Mouse (Mus musculus): ENCODE data around the gene Stk31.

- no peak for TF ChIP-seq POLR2A (IDR thresholded peaks at IDR 0.05; ENCODE audit: low read depth, low read length)
- no peak for TF ChIP-seq CTCF (IDR thresholded peaks at IDR 0.05; ENCODE audit: extremely low read depth, insufficient read depth, insufficient read length, insufficient replicate concordance)
Observed at GRCm38 (mm10) chr6:49491526-49491925, 96.1 kb downstream of the Stk31 start.
